Mouse (Mus musculus) intestine, embryonic 16.5 days (tissue): ENCODE measurements around the gene Slc41a1. TPM values are rescaled to one million over a fixed set of nuclear protein-coding genes. Genes with fewer than 3 reads are reported as not detected.

Experiments used
- ATAC-seq: fragments of 200-750 bp; cut with Nextera tagmentation; 2 replicates; pipeline ENCODE4 v1.8.0; 2017; ENCODE audit warnings: moderate TSS enrichment, moderate library complexity
- H3K27ac ChIP-seq: fragments of 300-500 bp; sonication (generic); 2 replicates; pipeline ENCODE4 v1.5.1; 2014; ENCODE audit warnings: mild to moderate bottlenecking, low read length
- H3K27me3 ChIP-seq: fragments of 300-500 bp; sonication (generic); replicated peaks from 2 replicates; pipeline ENCODE4 v1.6.1; 2014; ENCODE audit warnings: low read length, control low read depth, mixed read lengths; ENCODE audit not compliant: control insufficient read depth, insufficient read depth
- H3K36me3 ChIP-seq: fragments of 300-500 bp; sonication (generic); 2 replicates; pipeline ENCODE4 v1.6.1; 2014; ENCODE audit warnings: low read length, control low read depth; ENCODE audit not compliant: control insufficient read depth, insufficient read depth
- H3K4me1 ChIP-seq: fragments of 300-500 bp; sonication (generic); 2 replicates; pipeline ENCODE4 v1.6.1; 2014; ENCODE audit warnings: low read length, control low read depth, mixed read lengths; ENCODE audit not compliant: control insufficient read depth, insufficient read depth
- H3K4me2 ChIP-seq: fragments of 300-500 bp; sonication (generic); 2 replicates; pipeline ENCODE4 v1.6.1; 2014; ENCODE audit warnings: low read depth, low read length, control low read depth
- H3K4me3 ChIP-seq: fragments of 300-500 bp; sonication (generic); 2 replicates; pipeline ENCODE4 v1.5.1; 2014; ENCODE audit warnings: mild to moderate bottlenecking, low read length
- H3K9ac ChIP-seq: fragments of 300-500 bp; sonication (generic); 2 replicates; pipeline ENCODE4 v1.6.1; 2014; ENCODE audit warnings: low read depth, low read length
- H3K9me3 ChIP-seq: fragments of 300-500 bp; sonication (generic); 2 replicates; pipeline ENCODE4 v1.6.1; 2016; ENCODE audit warnings: low read length, control low read depth; ENCODE audit not compliant: control insufficient read depth
- WGBS: fragments of 180-500 bp; shearing (Covaris S2); extraction: QIAGEN DNeasy Blood & Tissue Kit; methylation state at CpG from one replicate; pipeline ENCODE4 v1.1.7; 2014; 5-methylcytosine and 5-hydroxymethylcytosine counted together
- polyA plus RNA-seq: library from polyadenylated mRNA; unstranded; fragments of >200 nt; fragmentation: Nextera tagmentation; extraction: Ambion mirVana; gene quantifications from 2 replicates; pipeline ENCODE4 v1.2.1, GENCODE M21; 2015

The Slc41a1 gene
- polyA plus RNA-seq, 1 experiment from 2014 or later: 9.4 TPM

DNA sequence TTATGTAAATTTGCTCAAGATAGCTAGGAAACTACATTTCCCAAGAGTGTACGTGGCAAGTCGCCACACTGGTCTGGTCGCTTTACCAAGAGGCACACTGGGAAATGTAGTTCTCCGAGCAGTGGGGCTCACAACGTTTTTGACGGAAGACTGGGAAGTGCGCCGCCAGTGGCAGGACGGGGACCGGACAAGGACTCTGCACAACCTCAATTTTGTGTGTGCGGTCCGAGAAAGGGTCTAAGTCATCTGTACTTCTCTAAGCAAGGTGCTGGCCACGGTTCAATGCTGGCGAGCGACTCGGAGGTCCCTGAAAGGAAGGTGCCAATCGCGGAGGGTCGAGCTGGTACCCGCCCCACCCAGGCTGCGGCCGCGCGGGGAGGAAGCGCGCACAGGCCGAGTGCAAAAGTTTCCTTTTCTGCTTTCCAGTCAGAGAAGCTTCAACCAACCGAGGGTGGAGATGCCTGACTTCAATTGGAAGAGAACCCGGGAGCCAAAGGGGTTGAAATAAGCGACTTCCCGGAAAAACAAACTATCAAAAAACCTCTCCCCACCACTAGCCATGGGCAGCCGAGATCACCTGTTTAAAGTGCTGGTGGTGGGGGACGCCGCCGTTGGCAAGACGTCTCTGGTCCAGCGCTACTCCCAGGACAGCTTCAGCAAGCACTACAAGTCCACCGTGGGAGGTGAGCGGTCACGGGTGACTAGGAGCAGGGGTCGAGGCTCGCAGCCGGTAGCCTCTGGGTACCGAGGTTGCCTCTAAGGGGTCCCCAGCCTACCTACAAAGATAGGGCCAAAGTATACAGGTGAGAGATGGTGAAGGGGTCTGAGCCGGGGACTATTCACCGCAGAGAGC, 40.0 kb downstream of the Slc41a1 start, which contains the start of gene Rab29:
Gene Rab29 (plus strand): TSS at position 132 of the 853 bp plus-strand sequence.
- H3K9ac ChIP-seq: peak within 1 kb of the TSS; percentile 77
- peak within 1 kb of the TSS; percentile 75 for H3K4me2 ChIP-seq
- H3K4me3 ChIP-seq: peak within 1 kb of the TSS; percentile 77
- ATAC-seq: peak; percentile 97
- H3K9me3 ChIP-seq: no peaks in the 10 kb centered on the region
- under 1% methylated on average over 46 of the region's 46 CpGs for WGBS
- no peak within 1 kb of the TSS for H3K27ac ChIP-seq
- no peaks in the 10 kb centered on the region for H3K36me3 ChIP-seq
- no peaks in the 10 kb centered on the region for H3K4me1 ChIP-seq
- H3K27me3 ChIP-seq: no peaks in the 10 kb centered on the region

DNA sequence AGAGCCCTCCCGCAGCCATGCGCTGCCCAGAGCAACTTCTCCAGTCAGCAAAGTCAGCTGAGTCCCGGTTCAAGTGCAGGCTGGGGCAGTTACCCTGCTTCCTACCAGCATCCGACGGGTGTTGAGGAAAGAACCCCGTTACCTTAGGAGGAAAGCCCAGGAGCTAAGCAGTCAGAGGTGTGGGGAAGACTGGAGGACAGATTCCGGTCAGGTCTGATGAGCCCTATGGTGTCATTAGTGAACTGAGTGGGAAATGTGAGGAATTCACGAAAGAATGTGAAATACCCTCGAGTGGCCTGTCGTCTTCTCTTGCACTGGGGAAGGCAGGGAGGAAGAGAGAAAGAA, 40.6 kb downstream of the Slc41a1 start:
- H3K27ac ChIP-seq: no peak overlapping the region
- H3K4me2 ChIP-seq: peak overlapping the region; percentile 75
- peak; percentile 24 for ATAC-seq
- no peaks in the 10 kb centered on the region for H3K9me3 ChIP-seq
- 18% methylated on average over 10 of the region's 10 CpGs for WGBS
- peak overlapping the region; percentile 77 for H3K4me3 ChIP-seq
- no peaks in the 10 kb centered on the region for H3K4me1 ChIP-seq
- H3K9ac ChIP-seq: peak overlapping the region; percentile 77
- no peaks in the 10 kb centered on the region for H3K27me3 ChIP-seq
- no peaks in the 10 kb centered on the region for H3K36me3 ChIP-seq

DNA sequence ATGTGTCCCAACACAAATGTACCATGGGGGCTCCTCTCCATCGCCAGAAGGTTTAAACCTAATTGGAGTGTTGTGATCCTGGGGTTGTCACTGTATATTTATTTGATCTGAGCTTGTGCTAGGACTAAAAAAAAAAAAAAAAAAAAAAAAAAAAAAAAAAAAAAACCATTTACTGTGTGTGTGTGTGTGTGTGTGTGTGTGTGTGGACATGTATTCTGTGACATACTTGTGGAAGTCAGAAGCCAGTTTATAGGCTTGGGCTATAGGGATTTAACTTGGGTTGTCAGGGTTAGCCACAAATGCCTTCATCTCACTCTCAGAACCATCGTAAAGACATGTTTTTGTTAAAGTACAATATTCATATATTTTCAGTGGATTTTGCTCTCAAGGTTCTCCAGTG, 42.3 kb downstream of the Slc41a1 start:
- no peaks in the 10 kb centered on the region for H3K36me3 ChIP-seq
- H3K4me3 ChIP-seq: no peak overlapping the region
- no peak overlapping the region for H3K9ac ChIP-seq
- 80% methylated on average over 2 of the region's 2 CpGs for WGBS
- H3K4me1 ChIP-seq: no peaks in the 10 kb centered on the region
- no peaks in the 10 kb centered on the region for H3K9me3 ChIP-seq
- no peak overlapping the region for H3K4me2 ChIP-seq
- no peak for ATAC-seq
- no peak overlapping the region for H3K27ac ChIP-seq
- H3K27me3 ChIP-seq: no peaks in the 10 kb centered on the region

DNA sequence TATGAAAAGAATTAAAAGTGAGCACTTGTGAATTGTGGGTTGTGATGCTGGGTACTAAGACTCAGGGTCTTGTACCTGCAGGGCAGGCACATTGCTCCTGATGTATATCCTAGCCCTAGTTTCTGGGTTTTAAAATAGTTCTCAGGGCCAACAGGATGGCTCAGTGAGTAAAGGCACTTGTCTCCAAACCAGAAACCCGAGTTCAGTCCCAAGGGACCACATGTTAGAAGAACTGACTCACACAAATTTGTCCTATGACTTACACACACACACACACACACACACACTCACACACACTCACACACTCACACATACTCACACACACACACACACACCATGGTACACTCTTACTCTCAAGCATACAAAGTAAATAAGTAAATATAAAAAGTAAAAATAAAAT, 45.6 kb downstream of the Slc41a1 start:
- no peak overlapping the region for H3K4me3 ChIP-seq
- no peak overlapping the region for H3K4me2 ChIP-seq
- no peaks in the 10 kb centered on the region for H3K36me3 ChIP-seq
- no peaks in the 10 kb centered on the region for H3K27me3 ChIP-seq
- ATAC-seq: no peak
- no peak overlapping the region for H3K9ac ChIP-seq
- H3K9me3 ChIP-seq: no peaks in the 10 kb centered on the region
- H3K27ac ChIP-seq: no peak overlapping the region
- no peaks in the 10 kb centered on the region for H3K4me1 ChIP-seq
- WGBS: 59% methylated on average over 1 of the region's 1 CpGs

DNA sequence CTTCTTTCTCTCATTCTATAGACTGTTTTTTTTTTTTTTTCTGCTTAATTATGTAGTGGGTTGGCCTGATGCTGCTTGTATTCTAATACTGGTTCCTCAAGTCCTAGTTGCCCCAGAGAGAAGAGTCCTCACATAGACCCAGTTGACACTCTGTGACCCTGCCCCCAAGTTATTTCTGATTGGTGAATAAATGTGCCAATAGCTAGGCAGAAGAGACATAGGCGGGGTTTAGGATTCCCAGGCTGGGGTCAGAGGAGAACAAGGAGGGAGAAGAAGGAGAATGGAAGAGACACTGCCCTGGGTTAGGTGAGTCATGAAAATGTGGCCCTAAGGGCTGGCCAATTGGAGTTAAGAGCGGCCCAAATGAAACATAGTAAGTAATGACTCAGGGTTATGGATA, 52.5 kb downstream of the Slc41a1 start:
- no peak overlapping the region for H3K27ac ChIP-seq
- WGBS: 74% methylated on average over 2 of the region's 2 CpGs
- no peaks in the 10 kb centered on the region for H3K27me3 ChIP-seq

DNA sequence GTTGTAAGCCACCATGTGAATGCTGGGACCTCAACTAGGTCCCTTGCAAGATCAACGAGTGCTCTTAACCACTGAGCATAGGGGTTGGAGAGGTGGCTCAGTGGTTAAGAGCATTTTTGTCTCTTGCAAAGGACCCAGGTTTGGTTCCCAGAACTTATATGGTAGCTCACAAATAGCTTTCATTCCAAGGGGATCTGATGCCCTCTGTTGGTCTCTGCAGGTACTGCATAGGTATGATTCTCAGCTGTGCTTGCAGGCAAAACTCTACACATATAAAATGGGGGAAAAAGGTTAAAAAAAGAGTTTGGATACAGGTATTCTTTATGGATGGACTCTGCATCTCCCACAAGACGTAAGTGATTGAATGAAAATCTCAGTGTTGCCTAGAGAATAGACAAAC, 55.5 kb downstream of the Slc41a1 start:
- Histone ChIP-seq H3K4me1 (no peaks in the 10 kb centered on the region), H3K27ac (no peak overlapping the region), H3K27me3 (no peaks in the 10 kb centered on the region), H3K4me2 (no peak overlapping the region), H3K4me3 (no peak overlapping the region), H3K9me3 (no peaks in the 10 kb centered on the region), H3K36me3 (no peaks in the 10 kb centered on the region), H3K9ac (no peak overlapping the region)
- no peak for ATAC-seq
- 62% methylated on average over 2 of the region's 2 CpGs for WGBS

More for the DNA sequence above, 52.5 kb downstream of the Slc41a1 start:
- H3K4me3 ChIP-seq: no peak overlapping the region
- H3K9ac ChIP-seq: no peak overlapping the region
- H3K9me3 ChIP-seq: no peaks in the 10 kb centered on the region
- H3K4me2 ChIP-seq: no peak overlapping the region
- H3K36me3 ChIP-seq: no peaks in the 10 kb centered on the region
- no peak for ATAC-seq
- H3K4me1 ChIP-seq: no peaks in the 10 kb centered on the region

DNA sequence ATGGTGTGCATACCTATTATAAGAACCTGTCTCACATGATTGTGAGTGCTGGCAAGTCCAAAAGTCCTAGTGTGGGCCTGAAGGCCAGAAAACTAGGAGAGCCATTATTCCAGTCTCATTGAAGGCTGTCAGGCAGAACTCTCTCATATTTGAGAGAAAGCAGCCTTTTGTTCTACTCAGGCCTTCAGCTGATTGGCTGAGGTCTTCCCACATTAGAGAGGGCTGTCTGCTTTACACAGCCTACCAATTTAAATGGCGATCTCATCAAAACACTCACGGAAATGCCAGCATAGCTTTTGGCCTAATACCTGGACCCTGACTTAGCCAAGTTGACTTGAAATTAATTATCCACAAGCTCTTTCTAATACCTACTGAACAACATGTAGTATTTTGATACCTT, 58.9 kb downstream of the Slc41a1 start:
- Histone ChIP-seq H3K4me1 (no peaks in the 10 kb centered on the region), H3K4me3 (no peak overlapping the region), H3K4me2 (no peak overlapping the region), H3K9ac (no peak overlapping the region), H3K9me3 (no peaks in the 10 kb centered on the region), H3K27ac (no peak overlapping the region), H3K36me3 (no peaks in the 10 kb centered on the region), H3K27me3 (no peaks in the 10 kb centered on the region)
- ATAC-seq: no peak
- WGBS: 84% methylated on average over 2 of the region's 2 CpGs

DNA sequence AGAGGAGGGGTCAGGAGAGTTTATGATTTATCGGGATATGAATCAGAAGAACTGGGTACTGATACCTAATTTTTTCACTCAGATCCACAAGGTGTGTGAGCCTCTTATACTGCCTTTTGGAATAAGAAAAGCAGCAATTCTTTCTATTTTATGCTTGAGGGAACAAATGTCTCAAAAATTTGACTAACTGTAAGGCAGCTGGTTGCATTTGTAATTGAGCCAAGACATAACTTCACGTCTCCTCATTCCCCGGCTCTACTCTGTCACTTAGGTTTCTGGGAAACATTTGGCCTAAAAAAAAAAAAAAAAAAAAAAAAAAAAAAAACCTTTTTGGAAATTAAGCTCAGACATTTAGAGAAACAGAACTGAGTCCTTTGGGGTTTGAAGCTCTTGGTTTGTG, 59.3 kb downstream of the Slc41a1 start:
- 78% methylated on average over 3 of the region's 3 CpGs for WGBS
- H3K4me2 ChIP-seq: no peak overlapping the region

DNA sequence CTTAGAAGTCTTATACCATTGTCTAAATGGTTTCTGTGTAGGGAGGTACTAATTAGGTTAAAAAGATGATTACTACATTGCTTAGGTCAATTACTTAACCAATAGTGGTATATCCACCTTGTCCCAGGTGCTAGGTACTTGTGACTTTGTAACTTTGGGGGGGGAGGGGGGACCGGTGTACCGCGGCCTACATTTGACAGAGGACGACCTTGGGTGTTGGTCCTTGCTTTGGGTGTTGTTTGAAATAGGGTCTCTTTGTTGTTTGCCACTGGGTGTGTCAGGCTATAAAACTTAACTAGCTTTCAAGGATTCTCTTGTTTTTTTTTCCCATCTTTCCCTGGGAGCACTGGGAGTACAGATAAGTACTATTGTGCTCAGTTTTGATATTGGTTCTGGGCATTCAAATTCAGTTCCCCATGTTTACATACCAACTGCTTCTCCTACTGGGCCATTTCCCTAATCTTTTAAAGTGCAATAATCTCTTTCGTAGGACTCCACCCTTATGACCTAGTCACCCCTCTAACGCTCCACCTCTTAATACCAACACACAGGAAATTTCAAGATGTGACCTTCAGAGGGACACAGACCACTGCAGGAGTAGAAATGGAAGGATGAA, 62.9 kb downstream of the Slc41a1 start:
- ATAC-seq: no peak
- H3K4me3 ChIP-seq: no peak overlapping the region
- WGBS: 38% methylated on average over 6 of the region's 6 CpGs
- no peaks in the 10 kb centered on the region for H3K27me3 ChIP-seq
- no peak overlapping the region for H3K4me2 ChIP-seq
- H3K4me1 ChIP-seq: no peaks in the 10 kb centered on the region
- H3K9ac ChIP-seq: no peak overlapping the region
- H3K27ac ChIP-seq: no peak overlapping the region
- H3K36me3 ChIP-seq: no peaks in the 10 kb centered on the region
- H3K9me3 ChIP-seq: no peaks in the 10 kb centered on the region

More for the DNA sequence above, 59.3 kb downstream of the Slc41a1 start:
- H3K4me1 ChIP-seq: no peaks in the 10 kb centered on the region
- no peak overlapping the region for H3K27ac ChIP-seq
- no peaks in the 10 kb centered on the region for H3K36me3 ChIP-seq
- H3K9me3 ChIP-seq: no peaks in the 10 kb centered on the region
- no peak overlapping the region for H3K4me3 ChIP-seq
- ATAC-seq: no peak
- H3K9ac ChIP-seq: no peak overlapping the region
- no peaks in the 10 kb centered on the region for H3K27me3 ChIP-seq
